ENCODE assay signal across 8 mouse cellular contexts in the genomic region with DNA sequence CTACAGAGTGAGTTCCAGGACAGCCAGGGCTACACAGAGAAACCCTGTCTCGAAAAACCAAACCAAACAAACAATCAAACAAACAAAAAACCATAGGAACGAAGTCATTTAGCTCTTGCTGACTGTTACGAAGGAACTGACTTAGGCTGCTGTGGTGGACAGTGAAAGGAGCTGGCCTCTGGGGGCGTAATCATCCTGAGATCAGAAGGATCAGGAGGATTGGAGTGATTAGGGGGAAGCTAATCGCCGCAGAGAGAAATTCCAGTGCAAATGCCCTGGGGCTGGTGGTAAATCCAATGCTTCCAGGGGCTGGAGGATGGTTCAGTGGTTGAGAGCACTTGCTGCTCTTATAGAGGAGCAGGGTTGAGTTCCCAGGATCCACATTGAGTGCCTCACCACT. TPM values are rescaled to one million over a fixed set of nuclear protein-coding genes. Genes with fewer than 3 reads are reported as not detected.
A peak's percentile ranks its signal among the peaks of the same experiment; 100 is the strongest.
DNase-seq lines count a peak whose midpoint lies in the region; ATAC-seq and TF ChIP-seq lines count a peak whose summit lies in the region.

No protein-coding gene starts in this region.

- H3K4me3 ChIP-seq in kidney, embryonic 15.5 days (replicated peaks), result peak overlapping the region; percentile 77
- no peak overlapping the region for H3K4me3 ChIP-seq in embryonic facial prominence, embryonic 11.5 days (ENCODE audit: low read depth, low read length)
- H3K4me3 ChIP-seq in intestine, postnatal 0 days (ENCODE audit: low read depth, low read length), result peak overlapping the region; percentile 88
- H3K4me3 ChIP-seq in neural tube, embryonic 13.5 days, result peak overlapping the region; percentile 90

- no peak for TF ChIP-seq CTCF in intestine, postnatal 0 days (IDR thresholded peaks at IDR 0.05; ENCODE audit: low read depth)

- 73% methylated on average over 6 of the region's 6 CpGs for WGBS in kidney, embryonic 15.5 days
- WGBS in embryonic facial prominence, embryonic 11.5 days, result 55% methylated on average over 6 of the region's 6 CpGs
- 64% methylated on average over 6 of the region's 6 CpGs for WGBS in intestine, postnatal 0 days
- 78% methylated on average over 6 of the region's 6 CpGs for WGBS in neural tube, embryonic 13.5 days

- H3K4me1 ChIP-seq in kidney, embryonic 15.5 days, result peaks cover 14% of the 10 kb centered on the region
- H3K4me1 ChIP-seq in embryonic facial prominence, embryonic 11.5 days (ENCODE audit: control insufficient read depth, insufficient read depth, low read length), result no peaks in the 10 kb centered on the region
- no peaks in the 10 kb centered on the region for H3K4me1 ChIP-seq in intestine, postnatal 0 days (replicated peaks; ENCODE audit: control insufficient read depth, insufficient read depth, low read length)
- H3K4me1 ChIP-seq in neural tube, embryonic 13.5 days (replicated peaks), result peaks cover 21% of the 10 kb centered on the region

- no peak for DNase-seq in kidney, adult 11 months
- DNase-seq in embryonic facial prominence, embryonic 11.5 days (ENCODE audit: low spot score), result no peak
- no peak for DNase-seq in adrenal gland, postnatal 25 days
- DNase-seq in thymus, postnatal 14 days, result no peak

- no peak overlapping the region for H3K27ac ChIP-seq in kidney, embryonic 15.5 days
- H3K27ac ChIP-seq in embryonic facial prominence, embryonic 11.5 days (replicated peaks; ENCODE audit: low read depth, low read length), result no peak overlapping the region
- no peak overlapping the region for H3K27ac ChIP-seq in intestine, postnatal 0 days (ENCODE audit: low read depth, low read length)
- no peak overlapping the region for H3K27ac ChIP-seq in neural tube, embryonic 13.5 days (replicated peaks)

- no peaks in the 10 kb centered on the region for H3K9me3 ChIP-seq in kidney, embryonic 15.5 days (replicated peaks)
- H3K9me3 ChIP-seq in embryonic facial prominence, embryonic 11.5 days (replicated peaks; ENCODE audit: control insufficient read depth, low read length), result no peaks in the 10 kb centered on the region
- no peaks in the 10 kb centered on the region for H3K9me3 ChIP-seq in intestine, postnatal 0 days (ENCODE audit: control insufficient read depth)
- H3K9me3 ChIP-seq in neural tube, embryonic 13.5 days, result no peaks in the 10 kb centered on the region

- ATAC-seq in kidney, embryonic 15.5 days (replicated peaks; ENCODE audit: low FRiP score), result no peak
- no peak for ATAC-seq in embryonic facial prominence, embryonic 11.5 days (replicated peaks; ENCODE audit: insufficient number of reproducible peaks, low FRiP score, low TSS enrichment, low read depth)
- no peak for ATAC-seq in intestine, postnatal 0 days
- ATAC-seq in neural tube, embryonic 13.5 days (ENCODE audit: low read depth), result no peak
- ATAC-seq in megakaryocyte progenitor cell, adult 5-6 weeks (replicated peaks; ENCODE audit: poor library complexity), result no peak

- H3K9ac ChIP-seq in kidney, embryonic 15.5 days, result no peak overlapping the region
- H3K9ac ChIP-seq in embryonic facial prominence, embryonic 11.5 days (replicated peaks; ENCODE audit: low read length), result no peak overlapping the region
- 0 out of 2 replicates have a peak overlapping the region, but pooled peaks have one; percentile 70 for H3K9ac ChIP-seq in intestine, postnatal 0 days (ENCODE audit: low read depth, low read length)
- H3K9ac ChIP-seq in neural tube, embryonic 13.5 days, result peak overlapping the region; percentile 84

- peak overlapping the region; percentile 77 for H3K4me2 ChIP-seq in kidney, embryonic 15.5 days
- peak overlapping the region; percentile 69; the same call in 1 of the 2 replicates for H3K4me2 ChIP-seq in embryonic facial prominence, embryonic 11.5 days (ENCODE audit: low read depth, low read length)
- peak overlapping the region; percentile 81 for H3K4me2 ChIP-seq in intestine, postnatal 0 days (replicated peaks; ENCODE audit: low read depth)
- peak overlapping the region; percentile 72 for H3K4me2 ChIP-seq in neural tube, embryonic 13.5 days

- H3K27me3 ChIP-seq in kidney, embryonic 15.5 days, result no peaks in the 10 kb centered on the region
- H3K27me3 ChIP-seq in embryonic facial prominence, embryonic 11.5 days (ENCODE audit: control insufficient read depth, insufficient read depth, low read length), result no peaks in the 10 kb centered on the region
- no peaks in the 10 kb centered on the region for H3K27me3 ChIP-seq in intestine, postnatal 0 days (replicated peaks; ENCODE audit: control insufficient read depth, insufficient read depth, low read length)
- no peaks in the 10 kb centered on the region for H3K27me3 ChIP-seq in neural tube, embryonic 13.5 days

- H3K36me3 ChIP-seq in kidney, embryonic 15.5 days, result peaks cover 50% of the 10 kb centered on the region
- peaks cover 4% of the 10 kb centered on the region; the same call in 1 of the 2 replicates for H3K36me3 ChIP-seq in embryonic facial prominence, embryonic 11.5 days (replicated peaks; ENCODE audit: control insufficient read depth, insufficient read depth, low read depth, low read length)
- H3K36me3 ChIP-seq in intestine, postnatal 0 days (ENCODE audit: control insufficient read depth, insufficient read depth), result peaks cover 39% of the 10 kb centered on the region
- peaks cover 46% of the 10 kb centered on the region for H3K36me3 ChIP-seq in neural tube, embryonic 13.5 days

RNA-seq across cellular contexts. Expression of gene Ddx55, which starts 0.9 kb away (rescaled TPM):
- 13.6 and 15.8 TPM in 2 replicates for polyA plus RNA-seq in kidney, embryonic 15.5 days (2015; fragmentation: Nextera tagmentation; extraction: Ambion mirVana)
- polyA plus RNA-seq in embryonic facial prominence, embryonic 11.5 days (2014; fragmentation: Nextera tagmentation; extraction: Ambion mirVana), result 12.1 and 12.6 TPM in 2 replicates
- polyA plus RNA-seq in intestine, postnatal 0 days (2015; fragmentation: Nextera tagmentation; extraction: Ambion mirVana), result 6.3 and 10.0 TPM in 2 replicates
- 24.3 and 24.6 TPM in 2 replicates for polyA plus RNA-seq in neural tube, embryonic 13.5 days (2015; fragmentation: Nextera tagmentation; extraction: Ambion mirVana)
- 14.8 and 15.5 TPM in 2 replicates for total RNA-seq in adrenal gland, postnatal 25 days (2021)
- 13.7 and 15.3 TPM in 2 replicates for total RNA-seq in megakaryocyte progenitor cell, adult 5-6 weeks (2015)
- 15.2 and 15.7 TPM in 2 replicates for total RNA-seq in megakaryocyte progenitor cell, adult 5-6 weeks (2017)

RNA-seq across cellular contexts. Expression of gene Tmed2, which starts 13.1 kb away (rescaled TPM):
- 519 and 585 TPM in 2 replicates for polyA plus RNA-seq in kidney, embryonic 15.5 days (2015; fragmentation: Nextera tagmentation; extraction: Ambion mirVana)
- polyA plus RNA-seq in embryonic facial prominence, embryonic 11.5 days (2014; fragmentation: Nextera tagmentation; extraction: Ambion mirVana), result 533 and 564 TPM in 2 replicates
- 398 and 414 TPM in 2 replicates for polyA plus RNA-seq in intestine, postnatal 0 days (2015; fragmentation: Nextera tagmentation; extraction: Ambion mirVana)
- 359 and 384 TPM in 2 replicates for polyA plus RNA-seq in neural tube, embryonic 13.5 days (2015; fragmentation: Nextera tagmentation; extraction: Ambion mirVana)
- total RNA-seq in adrenal gland, postnatal 25 days (2021), result 186 and 197 TPM in 2 replicates
- 851 and 960 TPM in 2 replicates for total RNA-seq in megakaryocyte progenitor cell, adult 5-6 weeks (2015)
- total RNA-seq in megakaryocyte progenitor cell, adult 5-6 weeks (2017), result 795 and 1,001 TPM in 2 replicates

RNA-seq across cellular contexts. Expression of gene Rilpl1, which starts 22.4 kb away (rescaled TPM):
- polyA plus RNA-seq in kidney, embryonic 15.5 days (2015; fragmentation: Nextera tagmentation; extraction: Ambion mirVana), result 21.8 and 22.8 TPM in 2 replicates
- polyA plus RNA-seq in embryonic facial prominence, embryonic 11.5 days (2014; fragmentation: Nextera tagmentation; extraction: Ambion mirVana), result 26.2 and 29.7 TPM in 2 replicates
- 6.6 and 7.5 TPM in 2 replicates for polyA plus RNA-seq in intestine, postnatal 0 days (2015; fragmentation: Nextera tagmentation; extraction: Ambion mirVana)
- polyA plus RNA-seq in neural tube, embryonic 13.5 days (2015; fragmentation: Nextera tagmentation; extraction: Ambion mirVana), result 14.4 and 16.3 TPM in 2 replicates
- 15.1 and 17.7 TPM in 2 replicates for total RNA-seq in adrenal gland, postnatal 25 days (2021)
- total RNA-seq in megakaryocyte progenitor cell, adult 5-6 weeks (2015), result 0.54 TPM in 1 of 2 replicates, not detected in the other
- 0.21 and 0.61 TPM in 2 replicates for total RNA-seq in megakaryocyte progenitor cell, adult 5-6 weeks (2017)

RNA-seq across cellular contexts. Expression of gene Eif2b1, which starts 25.3 kb away (rescaled TPM):
- polyA plus RNA-seq in kidney, embryonic 15.5 days (2015; fragmentation: Nextera tagmentation; extraction: Ambion mirVana), result 72.5 and 73.1 TPM in 2 replicates
- polyA plus RNA-seq in embryonic facial prominence, embryonic 11.5 days (2014; fragmentation: Nextera tagmentation; extraction: Ambion mirVana), result 92.2 and 95.1 TPM in 2 replicates
- polyA plus RNA-seq in intestine, postnatal 0 days (2015; fragmentation: Nextera tagmentation; extraction: Ambion mirVana), result 37.3 and 39.0 TPM in 2 replicates
- 67.6 and 82.6 TPM in 2 replicates for polyA plus RNA-seq in neural tube, embryonic 13.5 days (2015; fragmentation: Nextera tagmentation; extraction: Ambion mirVana)
- total RNA-seq in adrenal gland, postnatal 25 days (2021), result 42.1 and 48.3 TPM in 2 replicates
- 45.9 and 53.7 TPM in 2 replicates for total RNA-seq in megakaryocyte progenitor cell, adult 5-6 weeks (2015)
- 26.1 and 40.1 TPM in 2 replicates for total RNA-seq in megakaryocyte progenitor cell, adult 5-6 weeks (2017)

RNA-seq across cellular contexts. Expression of gene Gtf2h3, which starts 25.3 kb away (rescaled TPM):
- 72.8 and 78.7 TPM in 2 replicates for polyA plus RNA-seq in kidney, embryonic 15.5 days (2015; fragmentation: Nextera tagmentation; extraction: Ambion mirVana)
- 81.5 and 90.1 TPM in 2 replicates for polyA plus RNA-seq in embryonic facial prominence, embryonic 11.5 days (2014; fragmentation: Nextera tagmentation; extraction: Ambion mirVana)
- 15.9 and 17.3 TPM in 2 replicates for polyA plus RNA-seq in intestine, postnatal 0 days (2015; fragmentation: Nextera tagmentation; extraction: Ambion mirVana)
- 40.4 and 48.5 TPM in 2 replicates for polyA plus RNA-seq in neural tube, embryonic 13.5 days (2015; fragmentation: Nextera tagmentation; extraction: Ambion mirVana)
- total RNA-seq in adrenal gland, postnatal 25 days (2021), result 34.5 and 46.1 TPM in 2 replicates
- total RNA-seq in megakaryocyte progenitor cell, adult 5-6 weeks (2015), result 13.8 and 16.2 TPM in 2 replicates
- 29.7 and 37.5 TPM in 2 replicates for total RNA-seq in megakaryocyte progenitor cell, adult 5-6 weeks (2017)

Comparison
In these comparisons a context has a peak if more than half of its experiments do, and no peak if none do; other contexts are left out.
1. H3K9ac ChIP-seq: peak in intestine, postnatal 0 days (single experiment) and neural tube, embryonic 13.5 days (single experiment); none in kidney, embryonic 15.5 days (single experiment) and embryonic facial prominence, embryonic 11.5 days (single experiment).
2. Peak in every context shown above with its lines, with median percentiles within 50 percentile points of each other: H3K4me2 ChIP-seq.